Mouse (Mus musculus) bone marrow, adult 2 months (tissue): Measurements from ENCODE around the gene Mlxip.

Experiments used
- CTCF ChIP-seq: fragments of 200-500 bp; IDR thresholded peaks from 2 replicates; pipeline ENCODE4 v1.5.1; 2011; ENCODE audit warnings: low read length, control low read depth; ENCODE audit not compliant: control insufficient read depth, insufficient read depth
- POLR2A ChIP-seq: fragments of 200-500 bp; IDR thresholded peaks from 2 replicates; pipeline ENCODE4 v1.6.1; 2011; ENCODE audit warnings: low read depth, mild to moderate bottlenecking, control low read depth, low read length, borderline replicate concordance; ENCODE audit not compliant: control insufficient read depth

DNA sequence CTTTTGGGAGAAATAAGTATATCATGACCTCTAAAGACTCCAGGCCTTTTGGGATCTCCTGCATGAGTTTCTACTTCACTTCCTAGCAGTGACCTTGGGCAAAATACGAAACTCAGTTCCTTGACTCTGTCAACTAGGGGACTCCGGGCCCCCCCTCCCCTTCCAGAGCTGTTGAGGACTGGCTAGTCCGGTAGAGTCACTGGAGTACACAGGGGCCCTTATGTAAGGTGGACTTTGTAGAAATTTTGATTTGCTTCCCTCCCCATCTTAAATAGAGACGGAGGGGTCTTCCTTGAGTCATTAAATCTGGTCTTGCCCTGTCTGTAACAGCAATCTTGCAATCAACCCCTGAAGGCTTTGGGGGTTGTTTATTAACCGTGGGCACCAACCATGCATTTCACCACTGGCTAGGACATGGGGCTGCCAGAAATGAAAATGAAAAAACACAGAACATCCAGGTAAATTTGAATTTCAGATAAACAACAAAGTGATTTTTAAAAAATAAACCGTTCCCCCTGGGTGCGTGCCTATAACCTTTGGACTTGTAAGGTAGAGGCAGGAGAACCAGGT is 47.8 kb upstream of the Mlxip start:
- no peak for TF ChIP-seq POLR2A
- no peak for TF ChIP-seq CTCF
